Mouse (Mus musculus) urinary bladder, adult 2 months (tissue): Measurements from ENCODE around the gene Gm47995. TPM values are rescaled to one million over a fixed set of nuclear protein-coding genes. Genes with fewer than 3 reads are reported as not detected.
"Not testable (repeated sequence)": the region's sequence is repeated elsewhere in the genome, so short reads cannot be mapped to it uniquely, and the experiment has no call there.

Experiments used
- DNase-seq: peaks from one replicate; pipeline ENCODE4 v3.0.0; 2022; ENCODE audit warnings: low spot score
- polyA plus RNA-seq: library from polyadenylated mRNA; depleted of rRNA; stranded (reverse); fragments of >200 nt; gene quantifications from 2 replicates; pipeline ENCODE4 v1.2.3, GENCODE M21; 2012

Gm47995 gene
- polyA plus RNA-seq, 1 experiment, result not detected

DNA sequence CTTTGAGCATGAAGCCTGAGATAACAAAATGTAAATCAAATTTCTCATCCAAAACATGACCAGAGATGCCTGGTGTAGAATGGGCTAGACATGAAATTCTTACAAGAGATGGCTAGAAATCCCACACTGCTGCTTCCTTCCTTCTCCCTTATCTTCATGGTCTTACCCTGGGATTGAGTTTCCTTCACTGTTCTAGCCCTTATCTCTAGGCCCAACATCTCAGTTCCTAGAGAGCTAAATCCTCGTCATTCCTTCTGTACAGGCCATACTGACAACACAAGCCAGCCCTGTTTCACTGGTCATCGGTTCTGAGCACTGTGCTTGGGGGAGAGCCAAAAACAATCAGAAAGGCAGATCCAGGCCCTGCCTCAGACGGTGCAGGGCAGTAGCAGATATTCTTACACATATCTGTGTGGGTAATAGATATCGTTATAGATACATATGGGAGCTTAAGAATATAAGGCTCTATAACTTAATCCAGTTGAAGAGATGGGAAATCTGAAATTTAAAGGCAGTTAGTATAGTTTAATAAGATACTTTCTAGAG lies 11.3 kb upstream of the Gm47995 start:
- DNase-seq, result not testable (repeated sequence)

DNA sequence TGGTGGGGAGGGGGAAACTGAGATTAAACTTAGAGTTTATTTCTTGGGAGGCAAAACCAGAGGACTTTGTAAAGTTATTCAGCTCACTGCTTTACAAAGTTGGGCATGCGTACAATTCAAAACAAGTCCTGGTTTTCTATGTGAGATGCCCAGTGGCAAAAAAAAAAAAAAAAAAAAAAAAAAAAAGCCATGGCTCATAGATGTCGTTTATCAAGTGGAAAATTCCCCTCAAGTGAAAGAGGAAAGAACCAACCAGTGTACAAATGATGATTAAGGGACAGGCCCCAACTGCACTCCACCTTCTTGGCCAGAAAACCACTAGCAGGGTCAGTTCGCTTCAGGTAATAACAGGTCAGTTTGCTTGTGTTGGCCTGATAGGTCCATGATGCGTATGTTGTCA lies 9.8 kb upstream of the Gm47995 start:
- no peak for DNase-seq

DNA sequence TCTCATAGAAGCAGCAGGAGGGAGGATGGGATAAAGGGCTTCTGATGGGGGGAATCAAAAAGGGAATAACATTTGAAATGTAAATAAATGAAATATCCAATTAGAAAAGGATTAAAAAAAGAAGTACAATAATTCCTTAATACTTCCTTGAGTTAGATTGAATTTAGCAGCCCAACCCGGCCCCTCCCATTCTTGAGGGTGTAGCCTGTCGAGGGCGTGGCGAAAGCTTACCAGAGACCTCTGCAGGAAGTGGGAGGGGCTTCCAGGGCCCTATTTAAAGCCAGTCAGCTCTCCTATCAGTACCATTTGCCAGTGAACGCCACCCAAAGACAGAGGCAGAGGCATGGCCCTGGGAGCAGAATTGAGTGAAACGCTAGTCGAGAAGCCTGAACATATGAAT lies 6.2 kb upstream of the Gm47995 start, which contains the start of gene Gm8947:
Gene Gm8947, plus strand, starts transcription at position 302 of the 400 bp plus-strand sequence.
- DNase-seq, result not testable (repeated sequence)

DNA sequence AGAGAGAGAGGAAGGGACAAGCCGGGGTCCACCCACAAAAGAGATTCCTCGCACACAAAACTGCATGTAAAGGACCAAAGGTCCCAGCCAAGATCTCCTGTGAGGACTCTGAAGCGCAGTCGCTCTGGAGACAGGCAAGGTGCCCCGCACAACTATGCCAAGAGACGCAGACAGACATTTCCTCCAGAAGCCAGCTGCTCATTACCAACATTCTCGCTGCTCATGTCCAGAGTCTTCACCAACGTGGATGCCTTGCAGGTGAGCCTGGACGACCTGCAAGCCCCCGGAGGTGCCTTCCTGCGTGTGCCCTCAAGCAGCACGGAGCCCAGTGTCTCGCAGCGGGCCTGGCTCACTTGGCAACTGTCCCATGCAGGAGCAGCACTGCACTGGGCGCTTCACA lies 5.5 kb upstream of the Gm47995 start:
- not testable (repeated sequence) for DNase-seq

DNA sequence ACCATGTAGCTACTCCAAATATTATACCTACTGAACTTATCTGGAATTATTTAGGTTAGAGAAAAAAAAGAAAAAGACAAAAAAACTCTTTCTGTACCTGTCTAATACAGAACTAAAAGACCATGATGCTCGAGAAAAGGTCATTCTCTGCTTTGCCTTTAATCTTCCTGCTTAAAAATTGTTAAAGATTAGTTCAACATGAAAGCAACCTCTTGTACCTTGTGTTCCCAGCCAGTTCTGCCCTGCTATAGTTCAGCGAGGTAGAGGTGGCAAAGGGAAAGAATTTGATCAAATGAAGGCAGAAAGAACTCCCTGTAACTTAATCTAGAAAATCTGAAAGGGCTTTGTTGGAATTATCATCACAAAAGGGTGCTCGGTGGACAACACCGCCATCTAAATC lies 2.3 kb upstream of the Gm47995 start:
- DNase-seq, result not testable (repeated sequence)

DNA sequence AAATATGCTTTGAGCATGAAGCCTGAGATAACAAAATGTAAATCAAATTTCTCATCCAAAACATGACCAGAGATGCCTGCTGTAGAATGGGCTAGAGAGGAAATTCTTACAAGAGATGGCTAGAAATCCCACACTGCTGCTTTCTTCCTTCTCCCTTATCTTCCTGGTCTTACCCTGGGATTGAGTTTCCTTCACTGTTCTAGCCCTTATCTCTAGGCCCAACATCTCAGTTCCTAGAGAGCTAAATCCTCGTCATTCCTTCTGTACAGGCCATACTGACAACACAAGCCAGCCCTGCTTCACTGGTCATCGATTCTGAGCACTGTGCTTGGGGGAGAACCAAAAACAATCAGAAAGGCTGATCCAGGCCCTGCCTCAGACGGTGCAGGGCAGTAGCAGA lies 1.6 kb upstream of the Gm47995 start:
- DNase-seq, result not testable (repeated sequence)

DNA sequence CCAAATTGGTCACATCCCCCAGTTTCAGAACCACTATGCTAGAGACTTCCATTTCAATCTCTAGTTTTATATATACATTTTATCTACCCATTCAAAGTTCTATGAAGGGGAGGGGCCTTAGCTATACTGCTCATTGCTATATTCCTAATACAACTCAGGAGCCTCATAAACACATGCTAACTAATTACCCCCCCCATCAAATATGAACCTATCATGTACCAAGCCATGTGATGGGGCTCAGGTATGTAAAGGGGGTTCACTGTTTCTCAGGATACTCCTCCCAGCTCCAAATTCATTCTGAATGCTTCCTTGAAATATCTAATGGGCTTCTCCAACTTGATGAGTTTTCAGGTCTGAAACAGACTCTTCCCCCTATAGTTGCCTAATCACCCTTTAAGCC lies 2.4 kb downstream of the Gm47995 start:
- not testable (repeated sequence) for DNase-seq

DNA sequence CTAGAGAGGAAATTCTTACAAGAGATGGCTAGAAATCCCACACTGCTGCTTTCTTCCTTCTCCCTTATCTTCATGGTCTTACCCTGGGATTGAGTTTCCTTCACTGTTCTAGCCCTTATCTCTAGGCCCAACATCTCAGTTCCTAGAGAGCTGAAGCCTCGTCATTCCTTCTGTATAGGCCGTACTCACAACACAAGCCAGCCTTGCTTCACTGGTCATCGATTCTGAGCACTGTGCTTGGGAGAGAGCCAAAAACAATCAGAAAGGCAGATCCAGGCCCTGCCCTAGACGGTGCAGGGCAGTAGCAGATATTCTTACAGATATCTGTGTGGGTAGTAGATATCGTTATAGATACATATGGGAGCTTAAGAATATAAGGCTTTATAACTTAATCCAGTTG lies 4.5 kb downstream of the Gm47995 start:
- DNase-seq, result not testable (repeated sequence)

DNA sequence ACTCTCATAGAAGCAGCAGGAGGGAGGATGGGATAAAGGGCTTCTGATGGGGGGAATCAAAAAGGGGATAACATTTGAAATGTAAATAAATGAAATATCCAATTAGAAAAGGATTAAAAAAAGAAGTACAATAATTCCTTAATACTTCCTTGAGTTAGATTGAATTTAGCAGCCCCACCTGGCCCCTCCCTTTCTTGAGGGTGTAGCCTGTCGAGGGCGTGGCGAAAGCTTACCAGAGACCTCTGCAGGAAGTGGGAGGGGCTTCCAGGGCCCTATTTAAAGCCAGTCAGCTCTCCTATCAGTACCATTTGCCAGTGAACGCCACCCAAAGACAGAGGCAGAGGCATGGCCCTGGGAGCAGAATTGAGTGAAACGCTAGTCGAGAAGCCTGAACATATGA lies 5.6 kb downstream of the Gm47995 start, which contains the start of gene 3110040M04Rik:
Gene 3110040M04Rik, plus strand, starts transcription at position 304 of the 400 bp plus-strand sequence.
- DNase-seq, result not testable (repeated sequence)

DNA sequence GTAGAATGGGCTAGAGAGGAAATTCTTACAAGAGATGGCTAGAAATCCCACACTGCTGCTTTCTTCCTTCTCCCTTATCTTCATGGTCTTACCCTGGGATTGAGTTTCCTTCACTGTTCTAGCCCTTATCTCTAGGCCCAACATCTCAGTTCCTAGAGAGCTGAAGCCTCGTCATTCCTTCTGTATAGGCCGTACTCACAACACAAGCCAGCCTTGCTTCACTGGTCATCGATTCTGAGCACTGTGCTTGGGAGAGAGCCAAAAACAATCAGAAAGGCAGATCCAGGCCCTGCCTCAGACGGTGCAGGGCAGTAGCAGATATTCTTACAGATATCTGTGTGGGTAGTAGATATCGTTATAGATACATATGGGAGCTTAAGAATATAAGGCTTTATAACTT lies 10.2 kb downstream of the Gm47995 start:
- DNase-seq, result not testable (repeated sequence)

DNA sequence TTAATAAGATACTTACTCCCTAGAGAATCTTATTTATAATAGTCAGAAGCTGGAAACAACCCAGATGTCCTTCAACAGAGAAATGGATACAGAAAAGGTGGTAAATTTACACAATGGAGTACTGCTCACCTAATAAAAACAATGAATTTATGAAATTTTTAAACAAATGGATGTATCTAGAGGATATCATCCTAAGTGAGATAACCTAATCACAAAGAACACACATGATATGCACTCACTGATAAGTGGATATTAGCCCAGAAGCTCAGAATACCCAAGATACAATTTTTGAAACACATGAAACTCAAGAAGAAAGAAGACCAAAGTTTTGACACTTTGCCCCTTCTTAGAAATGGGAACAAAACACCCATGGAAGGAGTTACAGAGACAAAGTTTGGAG lies 10.7 kb downstream of the Gm47995 start:
- DNase-seq, result not testable (repeated sequence)

DNA sequence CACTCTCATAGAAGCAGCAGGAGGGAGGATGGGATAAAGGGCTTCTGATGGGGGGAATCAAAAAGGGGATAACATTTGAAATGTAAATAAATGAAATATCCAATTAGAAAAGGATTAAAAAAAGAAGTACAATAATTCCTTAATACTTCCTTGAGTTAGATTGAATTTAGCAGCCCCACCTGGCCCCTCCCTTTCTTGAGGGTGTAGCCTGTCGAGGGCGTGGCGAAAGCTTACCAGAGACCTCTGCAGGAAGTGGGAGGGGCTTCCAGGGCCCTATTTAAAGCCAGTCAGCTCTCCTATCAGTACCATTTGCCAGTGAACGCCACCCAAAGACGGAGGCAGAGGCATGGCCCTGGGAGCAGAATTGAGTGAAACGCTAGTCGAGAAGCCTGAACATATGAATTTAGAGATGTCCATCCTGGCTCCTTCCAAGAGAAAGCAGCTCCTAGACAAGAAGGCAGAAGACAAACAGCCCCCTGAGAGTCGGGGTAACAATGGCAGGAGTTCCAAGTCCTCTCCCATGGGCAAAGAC lies 11.6 kb downstream of the Gm47995 start, which contains the start of gene Gm47996:
Gene Gm47996, plus strand, starts transcription at position 308 of the 532 bp plus-strand sequence.
- DNase-seq, result not testable (repeated sequence)

DNA sequence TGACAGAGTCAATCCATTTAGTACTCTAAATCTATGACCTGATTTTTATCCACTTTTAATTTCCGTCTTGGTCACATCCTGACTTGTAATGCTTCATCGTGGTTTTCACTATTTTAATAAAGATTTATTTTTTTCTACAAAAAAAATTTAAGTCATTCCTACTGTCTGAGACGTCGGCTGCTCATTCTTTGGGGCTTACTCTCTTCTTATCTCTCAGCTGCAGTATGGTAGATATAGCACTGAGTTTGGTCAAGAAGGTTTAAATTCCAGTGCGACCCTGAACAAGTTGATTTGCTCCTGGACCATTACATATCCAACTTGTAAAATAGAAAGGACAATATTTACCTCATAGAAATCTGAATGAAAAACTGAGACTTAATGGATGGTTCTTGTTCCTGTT lies 13.4 kb downstream of the Gm47995 start:
- not testable (repeated sequence) for DNase-seq

DNA sequence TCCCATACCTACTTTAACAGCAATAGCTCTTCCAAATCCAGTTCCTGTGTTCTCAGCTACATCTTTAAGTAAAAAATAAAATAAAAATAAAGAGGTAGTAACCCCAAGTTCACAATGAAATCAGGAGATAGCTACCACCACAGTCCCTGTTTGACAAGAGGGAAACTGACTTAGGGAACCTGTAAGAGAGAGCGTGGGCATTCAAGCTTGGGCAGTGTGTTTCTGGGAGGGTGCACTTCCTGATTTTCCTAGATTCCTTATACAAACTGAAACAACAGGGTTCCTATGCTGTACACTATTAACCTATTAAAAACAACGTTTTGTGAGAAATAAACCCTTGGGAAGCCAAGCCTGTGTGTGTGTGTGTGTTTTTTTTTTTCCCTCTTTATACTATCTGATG lies 16.6 kb downstream of the Gm47995 start:
- no peak for DNase-seq

DNA sequence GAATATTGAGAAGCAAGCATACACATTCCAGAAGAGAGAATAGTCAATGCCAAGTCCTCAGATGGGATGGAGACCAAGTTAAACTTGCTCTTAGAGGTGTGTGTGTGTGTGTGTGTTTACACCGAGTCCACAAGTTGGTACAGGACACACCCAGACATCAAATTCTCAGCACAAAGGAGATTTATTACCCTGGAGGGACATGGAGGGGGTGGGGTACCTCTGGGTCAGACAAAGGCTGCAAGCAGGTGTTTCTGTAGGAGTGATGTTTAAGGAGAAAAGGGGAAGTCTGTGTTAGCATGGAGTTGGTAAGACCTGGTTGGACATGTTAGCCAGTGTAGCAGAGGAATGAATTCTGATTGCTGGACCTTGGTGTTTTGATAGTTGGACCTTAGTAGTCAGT lies 17.7 kb downstream of the Gm47995 start:
- no peak for DNase-seq

DNA sequence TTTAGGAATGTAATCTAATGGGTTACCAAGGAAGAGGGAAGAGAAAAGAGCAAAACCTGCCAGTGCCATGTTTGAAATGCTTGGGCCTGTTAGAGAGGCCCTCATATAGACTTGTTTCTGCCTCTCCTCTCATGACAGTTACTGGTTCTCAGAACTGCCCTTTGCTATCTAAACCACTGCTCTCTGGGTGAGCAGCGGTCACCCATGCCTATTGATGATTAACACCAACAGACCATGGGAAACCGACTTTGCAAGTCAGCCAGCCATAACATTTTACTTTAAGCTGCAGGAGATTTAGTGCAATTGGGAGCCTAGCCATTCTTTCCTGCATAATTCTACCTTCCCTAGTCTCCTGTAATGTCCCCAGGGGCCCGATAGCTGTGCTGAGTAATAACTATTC lies 18.2 kb downstream of the Gm47995 start:
- no peak for DNase-seq

DNA sequence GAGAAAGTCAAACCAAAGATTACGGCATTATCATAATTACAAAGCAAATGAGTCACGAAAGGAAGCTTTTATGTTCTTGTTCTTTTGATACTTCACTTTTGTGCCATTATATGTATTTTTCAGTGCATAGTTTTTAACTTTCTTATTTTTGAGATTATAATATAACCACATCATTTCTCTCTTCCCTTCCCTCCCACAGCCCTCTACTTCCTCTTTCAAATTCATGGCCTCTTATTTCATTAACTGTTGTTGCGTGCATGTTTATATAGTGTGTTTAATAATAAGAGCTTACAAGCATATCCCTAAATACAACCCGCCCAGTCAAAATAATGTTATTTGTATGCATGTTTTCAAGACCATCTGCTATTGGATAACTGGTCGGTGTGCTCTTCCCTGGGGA lies 20.8 kb downstream of the Gm47995 start:
- no peak for DNase-seq

DNA sequence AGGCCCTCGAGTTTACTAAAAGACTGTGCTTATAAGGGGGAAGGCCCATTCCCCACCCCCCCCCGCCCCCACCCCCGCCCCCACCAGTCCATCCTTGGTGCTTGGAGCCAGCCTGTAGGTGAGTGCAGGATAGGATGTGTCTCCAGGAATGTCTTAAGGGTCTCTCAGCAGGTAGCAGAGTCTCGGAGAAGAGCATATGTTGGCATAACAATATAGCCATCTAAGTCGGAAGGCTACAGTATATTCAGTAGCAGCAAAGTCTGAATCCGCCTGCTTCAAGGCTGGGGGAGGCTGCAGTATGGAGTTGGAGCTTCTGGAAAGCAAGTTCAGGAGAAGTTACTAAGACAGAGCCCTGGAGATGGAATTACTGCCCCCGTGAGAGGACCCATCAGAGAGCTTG lies 21.9 kb downstream of the Gm47995 start:
- DNase-seq, result no peak

DNA sequence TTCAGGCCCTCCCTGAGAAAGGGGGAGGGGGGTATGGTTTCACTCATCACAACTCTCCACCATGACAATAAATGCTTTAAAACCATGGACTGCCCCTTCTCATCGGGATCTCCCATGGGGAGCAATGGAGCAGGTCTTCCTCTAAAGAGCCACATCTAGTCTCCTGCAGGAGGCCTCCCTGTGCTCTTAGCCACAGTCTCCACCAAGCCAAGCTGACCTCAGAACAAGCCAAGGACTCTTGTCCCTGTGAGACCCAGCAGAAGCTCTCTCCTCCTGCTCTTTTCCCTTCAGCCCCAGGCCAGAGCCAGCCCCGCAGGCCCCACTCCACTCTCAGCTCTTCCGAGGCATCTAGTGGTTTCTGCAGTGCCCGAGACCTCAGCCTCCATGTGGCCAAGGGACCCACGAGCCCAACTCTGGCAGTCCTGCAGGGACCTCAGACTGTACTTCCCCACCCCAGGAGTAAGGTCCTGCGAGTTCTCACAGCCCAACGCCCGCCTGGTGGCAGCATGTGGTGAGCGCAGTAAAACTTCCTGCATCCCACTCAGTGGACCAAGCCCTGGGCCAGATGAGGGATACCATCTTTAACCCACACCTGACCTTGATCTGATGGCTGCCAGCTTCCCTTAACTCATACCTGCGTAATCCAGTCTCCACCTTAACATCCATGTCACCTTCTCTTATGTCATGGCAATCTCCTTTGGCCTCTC lies 24.5 kb downstream of the Gm47995 start:
- no peak for DNase-seq

DNA sequence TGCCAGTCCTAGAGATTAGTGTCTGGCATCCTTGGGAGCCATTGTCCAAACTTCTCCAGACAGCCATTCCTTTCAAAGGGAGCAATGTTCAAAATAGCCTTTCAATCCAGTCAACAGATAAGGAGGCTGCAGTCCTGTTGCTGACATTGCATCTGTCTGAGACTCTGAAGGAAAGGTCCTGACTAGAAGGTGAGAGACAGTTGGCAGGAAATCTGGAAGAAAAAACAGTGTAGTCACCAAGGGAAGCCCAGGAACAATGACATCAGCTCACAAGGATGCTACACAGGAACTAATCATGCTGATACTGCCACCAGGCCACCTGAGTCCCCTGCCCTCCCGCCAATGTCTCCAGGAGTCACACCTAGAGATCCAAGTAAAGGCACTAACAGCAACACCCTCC lies 25.1 kb downstream of the Gm47995 start:
- no peak for DNase-seq

DNA sequence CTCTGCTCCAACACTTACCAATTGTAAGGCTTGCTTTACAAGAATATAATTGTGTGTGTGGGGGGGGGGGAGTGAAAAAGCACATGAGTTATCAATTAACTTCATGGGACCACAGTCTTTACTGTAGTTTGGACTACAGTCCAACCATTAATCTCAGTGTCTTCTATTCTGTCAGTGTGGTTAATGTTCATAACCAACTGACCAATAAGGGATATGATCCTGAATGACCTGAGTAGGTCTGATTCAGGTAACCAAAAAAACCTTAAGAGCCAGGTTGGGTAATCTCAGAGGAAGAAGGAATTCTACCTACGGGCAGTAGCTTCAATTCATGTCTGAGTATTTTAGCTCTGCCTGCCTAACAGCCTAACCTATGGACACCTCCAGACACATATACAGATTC lies 26.3 kb downstream of the Gm47995 start:
- no peak for DNase-seq

DNA sequence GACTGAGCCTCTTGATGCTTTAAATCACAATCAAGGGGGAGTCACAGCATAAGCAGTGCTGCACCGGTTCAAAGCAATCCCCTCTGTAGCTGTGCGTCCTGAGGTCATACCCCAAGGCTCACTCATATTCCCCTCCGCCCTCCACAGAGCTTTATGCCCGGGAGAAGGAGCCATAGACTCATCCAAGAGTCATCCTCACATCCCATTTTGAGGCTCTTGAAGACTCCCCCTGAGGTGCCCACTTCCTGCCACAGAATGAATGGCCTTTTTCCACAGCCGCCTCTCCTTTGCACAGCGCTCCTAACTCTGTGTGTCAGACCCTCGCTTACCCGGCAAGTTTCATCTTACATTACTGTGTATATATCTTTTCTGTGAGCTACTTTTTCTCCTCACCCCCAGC lies 29.3 kb downstream of the Gm47995 start:
- no peak for DNase-seq

DNA sequence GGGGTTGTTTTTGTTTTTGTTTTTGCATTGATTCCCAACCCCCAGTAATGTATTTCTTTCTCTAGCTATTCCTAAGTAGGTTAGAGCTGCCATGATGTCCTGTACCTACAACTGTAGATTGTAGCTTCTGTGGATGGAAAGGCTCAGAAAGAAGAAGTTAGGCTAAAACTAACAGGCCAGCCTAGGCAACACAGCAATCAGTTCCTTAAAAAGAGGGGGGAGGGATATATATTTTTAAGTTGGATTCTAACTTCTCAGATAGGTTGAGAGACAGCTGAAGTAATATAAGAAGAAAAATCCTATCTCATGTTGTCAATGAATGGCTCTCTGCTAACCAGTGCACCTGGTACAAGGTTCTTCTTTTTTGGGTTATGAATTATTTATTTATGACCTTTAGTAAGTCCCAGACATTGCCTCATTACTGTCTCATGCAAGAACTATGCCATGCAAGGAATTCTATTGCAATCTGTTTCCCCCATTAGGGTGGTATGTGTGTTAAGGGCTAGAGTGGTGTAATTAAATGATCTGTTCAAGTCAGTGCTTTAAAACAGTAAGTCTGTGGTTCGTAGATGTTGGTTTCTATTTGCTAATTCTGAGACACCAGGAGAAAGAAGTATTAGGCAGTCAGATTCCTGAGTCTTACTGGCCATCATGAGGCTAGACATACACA lies 30.2 kb downstream of the Gm47995 start:
- no peak for DNase-seq
